In the genomic region with DNA sequence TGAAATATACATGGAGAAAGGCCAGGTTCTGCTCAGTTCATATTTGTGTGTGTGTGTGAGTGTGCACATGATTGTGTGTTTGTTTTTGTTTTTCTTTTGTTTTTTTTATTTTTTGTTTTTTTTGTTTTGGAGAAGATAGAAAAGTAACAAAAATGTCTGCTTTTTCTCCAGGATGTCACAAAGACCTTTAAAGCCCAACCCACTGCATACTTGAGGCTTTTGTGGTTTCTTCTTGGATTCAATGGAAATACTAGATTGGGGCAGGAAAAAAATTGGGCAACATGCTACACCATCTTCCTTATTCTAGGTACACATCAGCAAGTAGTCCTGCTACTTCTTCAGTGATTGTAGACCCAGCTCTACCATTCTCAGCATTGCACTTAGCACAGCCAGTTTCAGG, we compare ENCODE assay signal across 27 mouse cellular contexts.
DNase-seq lines count a peak whose midpoint lies in the region; ATAC-seq and TF ChIP-seq lines count a peak whose summit lies in the region.
"Had no signal": no experiment of that assay in that cellular context is flagged by ENCODE, and none has a peak within 500 bp of the region (broad histone marks: within the 10 kb centered on the region; RNA-seq: fewer than 3 reads in every experiment).

No protein-coding gene starts in this region.

- no peaks in the 10 kb centered on the region for H3K79me2 ChIP-seq in C2C12 (ENCODE audit: control insufficient read depth, insufficient read depth)

- no peaks in the 10 kb centered on the region for H3K36me3 ChIP-seq in kidney, postnatal 0 days (ENCODE audit: insufficient read depth, low read length)
- H3K36me3 ChIP-seq in C2C12 (ENCODE audit: control insufficient read depth, insufficient read depth), result no peaks in the 10 kb centered on the region
- H3K36me3 ChIP-seq in hindbrain, embryonic 13.5 days, result no peaks in the 10 kb centered on the region
- no peaks in the 10 kb centered on the region for H3K36me3 ChIP-seq in liver, embryonic 12.5 days
- H3K36me3 ChIP-seq: embryonic facial prominence, embryonic 13.5 days; forebrain, embryonic 12.5 days; forebrain, embryonic 15.5 days; heart, embryonic 10.5 days; hindbrain, embryonic 12.5 days; intestine, embryonic 15.5 days had no signal

- no peak overlapping the region for H3ac ChIP-seq in C2C12 (ENCODE audit: control insufficient read depth, insufficient read length, low read depth)

- no peaks in the 10 kb centered on the region for H3K9me3 ChIP-seq in kidney, postnatal 0 days (replicated peaks; ENCODE audit: low read length)
- no peaks in the 10 kb centered on the region for H3K9me3 ChIP-seq in hindbrain, embryonic 13.5 days
- no peaks in the 10 kb centered on the region for H3K9me3 ChIP-seq in liver, embryonic 12.5 days (replicated peaks)
- H3K9me3 ChIP-seq: embryonic facial prominence, embryonic 13.5 days; forebrain, embryonic 12.5 days; forebrain, embryonic 15.5 days; heart, embryonic 10.5 days; hindbrain, embryonic 12.5 days; intestine, embryonic 15.5 days had no signal

- DNase-seq in kidney, postnatal 0 days (ENCODE audit: low spot score), result peak; percentile 10
- DNase-seq in kidney, adult 18-20 months, result no peak
- DNase-seq in thymus, postnatal 25 days, result no peak
- DNase-seq: adrenal gland, adult 2 months; adrenal gland, postnatal 14 days; B cell, adult 2 months; cerebellum, adult 11 months; cerebellum, adult 2 months; cerebellum, adult 9-11 months; cerebellum, postnatal 25 days; gastrocnemius, postnatal 10 days; gastrocnemius, postnatal 36 days; heart, adult 2 months; kidney, adult 11 months had no signal

- H3K9ac ChIP-seq in kidney, postnatal 0 days (ENCODE audit: low read depth, low read length), result no peak overlapping the region
- H3K9ac ChIP-seq in hindbrain, embryonic 13.5 days, result no peak overlapping the region
- no peak overlapping the region for H3K9ac ChIP-seq in liver, embryonic 12.5 days
- H3K9ac ChIP-seq: embryonic facial prominence, embryonic 13.5 days; forebrain, embryonic 12.5 days; forebrain, embryonic 15.5 days; hindbrain, embryonic 12.5 days; intestine, embryonic 15.5 days had no signal

- TF ChIP-seq CTCF in kidney, postnatal 0 days (IDR thresholded peaks at IDR 0.05; ENCODE audit: low read depth), result no peak
- TF ChIP-seq CTCF in C2C12 (IDR thresholded peaks at IDR 0.05; ENCODE audit: control insufficient read depth, insufficient read depth, insufficient read length), result no peak
- TF ChIP-seq CTCF in embryonic fibroblast, embryonic 13.5 days (IDR thresholded peaks at IDR 0.05; ENCODE audit: borderline replicate concordance, insufficient read depth, low read length), result no peak

- no peak for ATAC-seq in kidney, postnatal 0 days (replicated peaks; ENCODE audit: low FRiP score, low read depth)
- ATAC-seq in hindbrain, embryonic 13.5 days (ENCODE audit: low FRiP score), result no peak
- no peak for ATAC-seq in liver, embryonic 12.5 days
- ATAC-seq: CD4-positive, CD25-positive, alpha-beta regulatory T cell, adult 4 months; forebrain, embryonic 15.5 days; hindbrain, embryonic 16.5 days; intestine, embryonic 15.5 days; Patski had no signal

- no peak for TF ChIP-seq POLR2A in embryonic fibroblast, embryonic 13.5 days (IDR thresholded peaks at IDR 0.05; ENCODE audit: low read depth, low read length)

- H3K4me1 ChIP-seq in kidney, postnatal 0 days (replicated peaks; ENCODE audit: insufficient read depth, low read length), result no peaks in the 10 kb centered on the region
- peaks cover 4% of the 10 kb centered on the region for H3K4me1 ChIP-seq in embryonic fibroblast, embryonic 13.5 days (ENCODE audit: control insufficient read depth, insufficient read depth, low read length)
- no peaks in the 10 kb centered on the region for H3K4me1 ChIP-seq in hindbrain, embryonic 13.5 days (replicated peaks)
- H3K4me1 ChIP-seq in liver, embryonic 12.5 days, result no peaks in the 10 kb centered on the region
- H3K4me1 ChIP-seq: embryonic facial prominence, embryonic 13.5 days; forebrain, embryonic 12.5 days; forebrain, embryonic 15.5 days; heart, embryonic 10.5 days; hindbrain, embryonic 12.5 days; intestine, embryonic 15.5 days had no signal

- no peak overlapping the region for H3K4me2 ChIP-seq in kidney, postnatal 0 days (ENCODE audit: low read length)
- H3K4me2 ChIP-seq in hindbrain, embryonic 13.5 days, result no peak overlapping the region
- H3K4me2 ChIP-seq in liver, embryonic 12.5 days, result no peak overlapping the region
- H3K4me2 ChIP-seq: embryonic facial prominence, embryonic 13.5 days; forebrain, embryonic 12.5 days; forebrain, embryonic 15.5 days; hindbrain, embryonic 12.5 days; intestine, embryonic 15.5 days had no signal

- no peak overlapping the region for H3K27ac ChIP-seq in kidney, postnatal 0 days
- peak overlapping the region; percentile 81 for H3K27ac ChIP-seq in embryonic fibroblast, embryonic 13.5 days (ENCODE audit: insufficient read depth, low read length)
- no peak overlapping the region for H3K27ac ChIP-seq in hindbrain, embryonic 13.5 days
- H3K27ac ChIP-seq in liver, embryonic 12.5 days, result no peak overlapping the region
- H3K27ac ChIP-seq: embryonic facial prominence, embryonic 13.5 days; forebrain, embryonic 12.5 days; forebrain, embryonic 15.5 days; heart, adult 2 months; heart, embryonic 10.5 days; hindbrain, embryonic 12.5 days; intestine, embryonic 15.5 days had no signal

- no peak overlapping the region for H3K4me3 ChIP-seq in kidney, postnatal 0 days (replicated peaks; ENCODE audit: low read depth, low read length)
- no peak overlapping the region for H3K4me3 ChIP-seq in C2C12 (ENCODE audit: insufficient read depth, poor library complexity, severe bottlenecking)
- H3K4me3 ChIP-seq in embryonic fibroblast, embryonic 13.5 days (ENCODE audit: insufficient read depth, low read length), result no peak overlapping the region
- no peak overlapping the region for H3K4me3 ChIP-seq in hindbrain, embryonic 13.5 days
- no peak overlapping the region for H3K4me3 ChIP-seq in liver, embryonic 12.5 days
- H3K4me3 ChIP-seq: embryonic facial prominence, embryonic 13.5 days; forebrain, embryonic 12.5 days; forebrain, embryonic 15.5 days; heart, adult 2 months; heart, embryonic 10.5 days; hindbrain, embryonic 12.5 days; intestine, embryonic 15.5 days had no signal

- no peaks in the 10 kb centered on the region for H3K27me3 ChIP-seq in kidney, postnatal 0 days (ENCODE audit: insufficient read depth, low read length)
- no peaks in the 10 kb centered on the region for H3K27me3 ChIP-seq in C2C12 (ENCODE audit: control insufficient read depth, insufficient read depth, insufficient read length)
- no peaks in the 10 kb centered on the region for H3K27me3 ChIP-seq in hindbrain, embryonic 13.5 days
- H3K27me3 ChIP-seq in liver, embryonic 12.5 days (replicated peaks), result no peaks in the 10 kb centered on the region
- H3K27me3 ChIP-seq: embryonic facial prominence, embryonic 13.5 days; forebrain, embryonic 12.5 days; forebrain, embryonic 15.5 days; hindbrain, embryonic 12.5 days; intestine, embryonic 15.5 days had no signal

- no peaks in the 10 kb centered on the region for H3K79me3 ChIP-seq in C2C12 (ENCODE audit: low read depth)

TF ChIP-seq in C2C12, 6 proteins besides CTCF, POLR2A, EP300 and RAD21:
- TF ChIP-seq USF1 (IDR thresholded peaks at IDR 0.05; ENCODE audit: low read depth), result no peak
- peak; percentile 20 for TF ChIP-seq CEBPB (IDR thresholded peaks at IDR 0.05; ENCODE audit: low read depth)
TF ChIP-seq in C2C12: peak in this region for 1.
